Mouse (Mus musculus): ENCODE measurements around the gene Sept6. TPM values are rescaled to one million over a fixed set of nuclear protein-coding genes. Genes with fewer than 3 reads are reported as not detected.

Gene Sept6
- total RNA-seq, 4 experiments from 2014 or later, result 0.53 to 2.0 (median 0.86) TPM

GRCm38 (mm10) chrX:36870372-36870771 lies 121.2 kb downstream of the Sept6 start:
- DNase-seq (ENCODE audit: low spot score in 2 of 2), result no peak

- DNase-seq (ENCODE audit: low spot score in 2 of 2), result no peak
Measured at GRCm38 (mm10) chrX:36864609-36865328, 126.8 kb downstream of the Sept6 start.

GRCm38 (mm10) chrX:36863766-36864608 lies 127.6 kb downstream of the Sept6 start:
- peak; percentile 44 to 68 for DNase-seq (ENCODE audit: low spot score in 2 of 2)

Other genes with a start within 250 kb of the Sept6 start
- under 1 TPM in 1 of 4 experiments, not detected in 3; 0.45 TPM for gene Slc25a43, start 248.1 kb downstream of the Sept6 start, total RNA-seq (2022)
- 10 to 100 TPM; 37.5 to 64.5 (median 44.7) TPM for gene Slc25a5, start 196.1 kb downstream of the Sept6 start, total RNA-seq (2022)
- 10 to 100 TPM; 36.5 to 46.1 (median 38.1) TPM for gene Ube2a, start 117.9 kb downstream of the Sept6 start, total RNA-seq (2022)
- gene C330007P06Rik, start 117.7 kb downstream of the Sept6 start, total RNA-seq (2022), result 10 to 100 TPM in 3 of 4 experiments, 1 to 10 TPM in 1; 9.5 to 14.2 (median 10.5) TPM
- gene Nkrf, start 88.9 kb downstream of the Sept6 start, total RNA-seq (2022), result 1 to 10 TPM; 2.3 to 3.6 (median 2.5) TPM
- gene Sowahd, start 57.1 kb upstream of the Sept6 start, total RNA-seq (2022), result not detected
- gene Rpl39, start 93.6 kb upstream of the Sept6 start, total RNA-seq (2022), result 100 to 1,000 TPM; 261 to 342 (median 276) TPM
- 10 to 100 TPM in 1 of 4 experiments, 1 to 10 TPM in 3; 7.2 to 10.5 (median 9.2) TPM for gene Upf3b, start 118.5 kb upstream of the Sept6 start, total RNA-seq (2022)
- gene Nkap, start 135.0 kb upstream of the Sept6 start, total RNA-seq (2022), result 1 to 10 TPM; 7.1 to 8.8 (median 7.8) TPM
- not detected for gene Akap14, start 177.0 kb upstream of the Sept6 start, total RNA-seq (2022)
- 100 to 1,000 TPM; 301 to 394 (median 354) TPM for gene Ndufa1, start 199.4 kb upstream of the Sept6 start, total RNA-seq (2022)
- 1 to 10 TPM; 2.6 to 4.4 (median 2.9) TPM for gene Rnf113a1, start 199.5 kb upstream of the Sept6 start, total RNA-seq (2022)
- not detected for gene Gm9, start 219.2 kb upstream of the Sept6 start, total RNA-seq (2022)
- gene Rhox1, start 230.5 kb upstream of the Sept6 start, total RNA-seq (2022), result not detected